Mouse (Mus musculus) gastrocnemius, postnatal 36 days (tissue): ENCODE results near the gene Psmd9. TPM values are rescaled to one million over a fixed set of nuclear protein-coding genes. Genes with fewer than 3 reads are reported as not detected.
"Not testable (repeated sequence)": the region's sequence is repeated elsewhere in the genome, so short reads cannot be mapped to it uniquely, and the experiment has no call there.

Experiments used
- DNase-seq, 2 experiments: peaks; one replicate each; pipeline ENCODE4 v3.0.0; 2022
- intact Hi-C: fragments of 180-260 bp; cut with DNase I; formaldehyde crosslinking; loops from one replicate; pipeline ENCODE4 v1.15.1; 2025
- total RNA-seq, 2 experiments: library from RNA; stranded (reverse); gene quantifications; 2 replicates each; pipeline ENCODE4 v1.2.3; 2021

Psmd9 gene
- total RNA-seq, 2 experiments from 2014 or later, result 13.0 to 15.7 TPM

DNA sequence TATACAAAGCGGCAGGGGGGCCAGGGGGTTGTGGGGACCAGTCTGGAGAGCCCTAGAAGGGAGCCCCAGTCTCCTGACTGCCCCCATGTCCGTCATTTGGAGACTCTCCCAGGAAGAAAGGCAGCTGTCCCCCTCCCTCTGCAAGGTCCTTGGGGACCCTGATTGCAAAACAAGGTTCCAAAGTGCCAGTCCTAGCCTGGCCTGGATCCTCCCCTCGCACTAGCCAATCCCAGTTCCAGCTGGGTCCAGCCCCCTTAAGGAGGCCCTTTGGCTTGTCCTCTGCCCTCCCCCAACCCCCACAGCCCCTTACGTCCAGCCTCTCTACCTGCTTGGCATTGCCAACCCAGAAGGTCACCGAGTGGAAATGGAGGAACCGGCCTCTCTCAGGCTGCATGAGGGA is 12.3 kb downstream of the Psmd9 start:
- intact Hi-C loops, result no loop called here

DNA sequence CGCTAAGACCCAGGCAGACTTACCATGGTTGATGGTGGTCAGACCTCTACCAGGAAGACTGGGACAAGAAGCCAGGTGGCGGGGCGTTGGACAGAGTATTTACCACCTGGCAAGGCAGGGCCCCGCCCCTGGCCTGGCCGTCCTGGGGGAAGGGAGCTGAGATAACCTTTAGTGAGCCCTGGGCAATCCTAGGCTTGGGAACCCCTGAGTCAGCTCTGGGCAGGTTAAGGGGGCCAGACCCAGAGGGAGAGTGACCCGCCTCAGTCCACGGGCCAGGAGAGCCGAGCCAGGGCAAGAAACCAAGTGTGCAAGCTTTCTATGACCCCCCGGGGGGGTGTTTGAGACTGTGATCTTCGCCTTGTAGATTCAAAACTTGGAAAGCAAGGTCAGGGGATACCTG is 13.4 kb downstream of the Psmd9 start, which contains the start of gene Hpd:
Gene Hpd, minus strand, starts transcription at position 77 of the 400 bp plus-strand sequence.
- DNase-seq, result no peak
- intact Hi-C loops, result no loop called here

More for the DNA sequence above, 12.3 kb downstream of the Psmd9 start:
- no peak for DNase-seq

DNA sequence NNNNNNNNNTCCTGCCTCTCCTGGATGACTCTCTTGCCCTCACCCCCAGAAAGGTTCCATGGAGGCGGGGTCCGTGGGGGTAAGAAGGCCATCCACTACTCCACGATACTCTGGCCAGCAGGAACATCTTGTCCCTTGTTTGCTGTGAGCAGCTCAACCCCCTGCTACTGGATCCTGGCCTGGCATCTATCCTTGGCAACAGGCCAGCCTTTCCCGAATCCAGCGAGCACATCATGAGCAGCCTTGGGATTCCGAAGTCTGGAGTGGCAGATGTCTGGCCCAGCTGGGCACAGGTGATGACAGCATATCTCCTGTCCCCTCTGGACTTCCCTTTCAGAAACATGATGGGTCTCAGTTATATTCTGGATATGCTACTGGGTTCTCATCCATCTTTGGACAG is 16.8 kb downstream of the Psmd9 start:
- intact Hi-C loops, result no loop called here
- DNase-seq, result no peak

DNA sequence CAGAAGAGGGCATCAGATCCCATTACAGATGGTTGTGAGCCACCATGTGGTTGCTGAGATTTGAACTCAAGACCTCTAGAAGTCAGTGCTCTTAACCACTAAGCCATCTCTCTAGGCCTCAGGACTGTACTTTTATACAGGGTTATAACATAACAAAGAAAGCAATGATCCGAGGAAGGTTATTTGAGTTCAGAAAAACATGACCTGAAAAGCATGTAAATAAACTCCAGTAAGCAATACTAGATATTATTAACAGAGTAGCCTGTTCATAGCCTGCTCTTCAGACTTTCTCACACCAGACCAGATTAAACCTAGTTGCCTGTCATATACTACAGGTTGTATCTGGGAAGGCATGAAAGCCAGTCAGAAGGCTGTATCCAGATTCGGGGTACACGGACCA is 18.1 kb downstream of the Psmd9 start:
- DNase-seq, result no peak
- intact Hi-C loops, result no loop called here

DNA sequence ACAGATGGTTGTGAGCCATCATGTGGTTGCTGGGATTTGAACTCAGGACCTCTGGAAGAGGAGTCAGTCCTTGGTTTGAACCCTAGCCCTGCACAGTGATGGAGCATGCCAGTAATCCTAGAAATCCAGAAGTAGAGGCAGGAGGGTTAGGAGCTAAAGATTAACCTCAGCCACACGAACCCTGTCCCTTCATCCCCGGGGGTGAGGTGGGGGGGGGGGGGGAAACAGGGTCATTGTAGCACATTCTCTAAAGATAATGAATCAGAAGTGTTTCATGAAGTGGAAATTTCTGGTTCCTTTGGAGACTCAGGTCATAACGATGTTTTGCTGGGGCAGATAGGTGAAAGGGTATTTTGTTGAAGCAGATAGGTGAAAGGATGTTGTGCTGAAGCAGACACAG is 21.7 kb downstream of the Psmd9 start:
- intact Hi-C loops, result no loop called here
- no peak for DNase-seq

DNA sequence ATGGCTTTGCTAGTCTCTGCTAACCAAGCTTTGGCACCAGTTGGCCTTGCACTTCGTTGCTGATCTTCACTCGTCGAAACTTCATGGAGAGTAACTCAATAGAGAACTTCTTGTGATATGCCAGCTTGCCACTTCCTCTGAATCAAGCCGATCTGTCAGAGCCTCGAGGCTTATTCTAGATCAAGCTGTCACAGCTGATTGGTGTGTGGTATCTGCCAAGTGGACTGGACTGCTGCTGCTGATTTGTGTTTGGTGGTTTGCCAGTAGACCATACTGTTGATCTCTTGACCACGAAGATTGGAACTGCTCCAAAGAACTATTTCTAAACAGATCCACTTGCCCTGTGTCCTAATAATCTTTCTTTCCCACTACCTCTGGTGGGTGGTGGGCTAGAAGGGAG is 22.2 kb downstream of the Psmd9 start:
- intact Hi-C loops, result no loop called here
- no peak for DNase-seq

DNA sequence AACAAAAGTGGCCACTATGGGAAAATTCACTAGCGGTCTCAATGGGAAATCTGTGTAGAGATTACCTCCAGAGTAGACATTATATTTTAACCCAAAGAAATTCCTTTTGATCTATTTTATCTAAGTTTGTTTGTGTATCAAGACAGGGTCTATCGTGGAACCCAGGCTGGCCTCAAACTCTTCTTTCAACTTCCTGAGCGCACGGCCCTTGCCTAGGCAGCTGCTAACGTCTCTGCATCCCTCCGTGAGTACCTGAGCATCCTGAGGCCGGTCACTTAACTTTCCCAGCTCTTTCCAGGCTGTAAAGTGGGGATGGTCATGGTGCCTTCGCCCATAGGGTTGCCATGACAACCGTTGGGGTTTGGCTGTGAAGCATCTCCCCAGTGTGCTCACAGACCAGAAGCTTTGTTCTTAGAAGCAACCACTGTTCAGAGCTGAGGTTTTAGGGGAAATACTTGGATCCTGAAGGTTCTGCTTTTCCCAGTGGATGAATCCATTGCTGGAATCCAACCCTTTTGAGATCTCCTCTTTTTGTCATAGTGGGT is 23.5 kb downstream of the Psmd9 start:
- DNase-seq, result no peak
- intact Hi-C loops, result no loop called here

DNA sequence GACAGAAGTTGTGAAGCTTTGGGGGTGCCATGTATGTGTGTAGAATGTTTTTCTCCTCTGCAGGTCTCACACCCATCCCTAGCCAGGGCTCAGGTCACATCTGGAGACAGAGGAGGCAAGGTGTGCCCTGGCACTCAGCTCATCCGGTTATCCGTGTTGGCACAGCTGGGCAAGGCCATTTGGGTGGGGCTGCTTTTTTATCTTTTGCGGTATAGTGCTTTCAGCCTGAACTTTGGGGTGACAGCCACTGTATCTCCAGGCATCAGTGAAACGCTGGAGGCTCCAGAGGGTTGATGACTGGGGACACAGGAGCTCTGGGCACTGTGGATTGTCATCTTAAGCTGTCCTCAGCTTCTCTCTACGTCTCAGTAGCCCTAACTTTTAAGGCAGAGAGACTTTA is 24.2 kb downstream of the Psmd9 start:
- DNase-seq, result no peak
- intact Hi-C loops, result no loop called here

DNA sequence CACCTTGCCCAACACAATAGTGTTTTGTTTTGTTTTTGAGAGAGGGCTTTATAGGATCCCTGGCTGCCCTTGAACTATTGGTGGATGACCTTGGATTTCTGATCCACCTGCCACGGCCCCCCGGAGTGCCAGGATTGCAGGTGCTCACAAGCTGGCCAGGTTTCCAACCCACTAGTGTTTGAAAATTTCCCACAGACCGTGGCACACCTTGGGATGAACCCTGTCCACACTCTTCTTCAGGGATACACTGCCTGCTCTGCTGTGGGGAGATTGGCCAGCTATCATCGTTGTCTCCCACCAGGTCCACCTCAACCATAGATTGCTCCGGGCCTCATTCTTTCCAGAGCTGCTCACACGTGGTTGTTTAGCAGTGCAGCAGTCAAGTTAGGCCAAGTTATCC is 25.6 kb downstream of the Psmd9 start:
- intact Hi-C loops, result no loop called here

DNA sequence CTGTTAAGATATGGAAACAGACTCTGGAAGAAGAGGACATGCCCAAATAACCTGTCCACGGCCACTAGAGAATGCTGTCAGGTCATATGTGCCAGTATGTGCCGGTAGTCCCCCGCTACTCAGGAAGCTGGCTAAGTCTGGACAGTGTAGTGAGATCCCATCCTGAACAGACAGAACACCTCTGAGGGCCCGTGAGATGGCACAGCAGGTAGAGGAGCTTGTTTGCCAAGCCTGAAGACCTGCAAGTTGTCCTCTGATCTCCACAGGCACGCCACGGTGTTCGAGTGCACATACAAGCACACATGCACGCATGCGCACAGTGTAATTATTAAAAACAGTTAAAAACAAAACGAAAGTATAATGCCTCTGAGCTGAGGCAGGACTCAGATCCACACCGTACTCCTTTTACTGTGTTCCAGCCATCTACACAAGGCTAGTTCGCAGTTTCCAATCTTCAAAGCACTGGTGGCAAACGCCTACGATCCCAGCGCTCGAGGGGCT is 26.3 kb downstream of the Psmd9 start:
- intact Hi-C loops, result no loop called here
- no peak for DNase-seq

More for the DNA sequence above, 25.6 kb downstream of the Psmd9 start:
- no peak for DNase-seq

DNA sequence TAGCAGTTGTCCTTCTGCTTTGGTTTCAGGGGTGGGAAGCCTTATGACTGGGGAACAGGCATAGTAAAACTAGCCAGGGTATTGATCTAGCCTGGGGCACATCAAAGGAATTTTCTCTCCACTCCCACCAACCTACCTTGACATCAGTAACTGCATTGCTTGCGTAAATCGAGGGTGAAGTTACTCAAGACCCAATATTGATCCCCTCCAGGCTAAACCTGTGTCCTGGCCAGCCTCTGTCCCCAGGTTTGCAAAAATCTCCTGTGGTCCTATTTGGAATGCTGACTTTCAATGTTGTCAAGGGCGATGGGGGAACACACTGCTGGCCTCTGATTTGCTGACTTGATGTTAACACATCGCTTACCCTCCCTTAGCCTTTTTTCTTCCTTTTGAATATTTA is 27.5 kb downstream of the Psmd9 start:
- DNase-seq, result no peak
- intact Hi-C loops, result no loop called here

GRCm38 (mm10) chr5:123198523-123198922 is 29.3 kb downstream of the Psmd9 start:
- DNase-seq, result no peak
- intact Hi-C loops, result no loop called here

GRCm38 (mm10) chr5:123200816-123201522 is 31.8 kb downstream of the Psmd9 start:
- intact Hi-C loops, DNase-seq: not testable (repeated sequence)

DNA sequence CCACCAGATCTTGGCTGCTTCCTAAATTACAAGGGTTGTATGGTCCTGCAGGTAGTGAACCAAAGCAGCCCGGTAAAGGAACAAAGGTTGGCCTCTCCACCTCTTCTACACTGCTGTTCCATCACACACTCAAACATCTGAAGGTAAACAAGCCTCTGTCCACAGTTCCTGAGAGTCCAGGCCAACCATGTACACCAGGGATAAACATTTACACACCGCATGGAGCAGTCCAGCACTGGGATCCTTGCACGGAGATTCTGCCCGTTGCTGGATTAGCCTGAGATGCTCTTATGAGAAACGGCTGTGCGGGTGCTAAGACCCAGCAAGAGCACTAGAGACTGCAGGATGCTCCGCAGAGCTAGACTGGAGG is 32.3 kb downstream of the Psmd9 start:
- intact Hi-C loops, result no loop called here
- no peak for DNase-seq

DNA sequence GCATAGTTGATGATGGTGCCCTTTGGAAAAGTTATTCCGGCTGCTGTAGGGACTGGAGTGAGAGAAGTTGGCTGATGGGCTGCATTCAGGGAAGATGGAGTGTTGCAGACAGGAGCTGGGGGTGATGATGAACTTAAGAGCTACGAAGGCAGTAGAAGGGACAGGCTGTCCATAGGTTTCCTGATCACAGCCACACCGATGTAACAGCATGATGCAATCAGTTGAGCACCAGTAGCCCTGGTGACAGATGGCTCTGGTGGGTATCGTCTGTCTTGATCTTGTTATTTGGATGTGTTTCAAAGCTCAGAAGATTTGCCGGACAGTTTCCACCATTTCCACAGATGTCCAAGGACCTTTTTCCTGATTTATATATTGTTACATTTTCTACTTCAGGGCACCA is 32.8 kb downstream of the Psmd9 start:
- DNase-seq, result no peak
- intact Hi-C loops, result no loop called here

GRCm38 (mm10) chr5:123202771-123203170 is 33.6 kb downstream of the Psmd9 start:
- intact Hi-C loops, DNase-seq: not testable (repeated sequence)

DNA sequence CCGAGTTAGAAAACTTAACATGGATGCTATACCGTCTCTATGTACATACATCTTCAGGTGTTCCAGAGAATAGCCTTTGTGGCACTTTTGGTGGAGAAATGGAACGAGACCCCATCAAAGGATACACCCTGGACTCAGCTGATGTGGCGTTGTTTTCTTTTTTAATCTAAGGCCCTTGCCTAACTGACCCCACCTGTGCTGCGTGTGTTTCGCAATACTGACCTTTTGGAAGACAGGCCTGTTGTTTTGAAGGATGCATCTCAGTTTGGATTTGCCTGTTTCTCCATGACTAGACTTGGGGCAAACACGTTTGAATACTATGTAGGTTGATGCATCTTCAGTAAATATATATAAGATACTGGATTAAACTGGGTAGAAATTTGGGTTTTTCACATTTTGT is 34.4 kb downstream of the Psmd9 start:
- intact Hi-C loops, result not testable (repeated sequence)

GRCm38 (mm10) chr5:123222346-123223050 is 53.3 kb downstream of the Psmd9 start:
- intact Hi-C loops, DNase-seq: not testable (repeated sequence)

More for the DNA sequence above, 34.4 kb downstream of the Psmd9 start:
- DNase-seq, result not testable (repeated sequence)

GRCm38 (mm10) chr5:123223051-123223410 is 53.8 kb downstream of the Psmd9 start:
- intact Hi-C loops, result no loop called here
- DNase-seq, result no peak

GRCm38 (mm10) chr5:123223861-123224260 is 54.6 kb downstream of the Psmd9 start:
- intact Hi-C loops, DNase-seq: not testable (repeated sequence)

- intact Hi-C loops, result no loop called here
- DNase-seq, result no peak
These were observed 57.6 kb downstream of the Psmd9 start for GRCm38 (mm10) chr5:123226851-123227250.
